Mouse (Mus musculus) bone marrow, adult 2 months (tissue): Measurements from ENCODE around the gene Prrc2a.

Experiments used
- CTCF ChIP-seq: fragments of 200-500 bp; IDR thresholded peaks from 2 replicates; pipeline ENCODE4 v1.5.1; 2011; ENCODE audit warnings: low read length, control low read depth; ENCODE audit not compliant: control insufficient read depth, insufficient read depth
- POLR2A ChIP-seq: fragments of 200-500 bp; IDR thresholded peaks from 2 replicates; pipeline ENCODE4 v1.6.1; 2011; ENCODE audit warnings: low read depth, mild to moderate bottlenecking, control low read depth, low read length, borderline replicate concordance; ENCODE audit not compliant: control insufficient read depth

- TF ChIP-seq CTCF (no peak), POLR2A (no peak)
These were observed 12.6 kb downstream of the Prrc2a start for GRCm38 (mm10) chr17:35152121-35152520.
